Mouse (Mus musculus): ENCODE measurements around the gene Acot11. TPM values are rescaled to one million over a fixed set of nuclear protein-coding genes. Genes with fewer than 3 reads are reported as not detected.
A peak's percentile ranks its signal among the peaks of the same experiment; 100 is the strongest.
"Not testable (repeated sequence)": the region's sequence is repeated elsewhere in the genome, so short reads cannot be mapped to it uniquely, and the experiment has no call there.

The Acot11 gene
- polyA plus RNA-seq, 1 experiment from 2014 or later, result 4.7 TPM

- H3K9ac ChIP-seq; H3K4me2 ChIP-seq; H3K36me3 ChIP-seq (replicated peaks); H3K4me3 ChIP-seq (replicated peaks); H3K27me3 ChIP-seq; ATAC-seq (ENCODE audit: insufficient read depth); H3K9me3 ChIP-seq (replicated peaks); H3K27ac ChIP-seq (replicated peaks); H3K4me1 ChIP-seq (replicated peaks): not testable (repeated sequence)
- WGBS (ENCODE audit: insufficient replicate concordance), result 83% methylated on average over 6 of the region's 6 CpGs
Observed at GRCm38 (mm10) chr4:106775767-106776166, 29.0 kb downstream of the Acot11 start.

- ATAC-seq (ENCODE audit: insufficient read depth), result no peak
- H3K9me3 ChIP-seq (replicated peaks), result no peaks in the 10 kb centered on the region
- no peak overlapping the region for H3K4me2 ChIP-seq
- H3K27ac ChIP-seq (replicated peaks), result no peak overlapping the region
- 0 out of 2 replicates have a peak, but pooled peaks cover 5% of the 10 kb centered on the region for H3K36me3 ChIP-seq (replicated peaks)
- no peaks in the 10 kb centered on the region for H3K27me3 ChIP-seq
- H3K4me3 ChIP-seq (replicated peaks), result no peak overlapping the region
- WGBS (ENCODE audit: insufficient replicate concordance), result 72% methylated on average over 1 of the region's 1 CpGs
- H3K4me1 ChIP-seq (replicated peaks), result no peaks in the 10 kb centered on the region
- H3K9ac ChIP-seq, result no peak overlapping the region
Observed at GRCm38 (mm10) chr4:106772558-106772957, 32.2 kb downstream of the Acot11 start.

GRCm38 (mm10) chr4:106769306-106769705 is 35.5 kb downstream of the Acot11 start:
- no peak overlapping the region for H3K4me2 ChIP-seq
- no peaks in the 10 kb centered on the region for H3K9me3 ChIP-seq (replicated peaks)
- H3K4me3 ChIP-seq (replicated peaks), result no peak overlapping the region
- no peaks in the 10 kb centered on the region for H3K27me3 ChIP-seq
- H3K9ac ChIP-seq, result no peak overlapping the region
- 0 out of 2 replicates have a peak, but pooled peaks cover 5% of the 10 kb centered on the region for H3K36me3 ChIP-seq (replicated peaks)
- H3K4me1 ChIP-seq (replicated peaks), result no peaks in the 10 kb centered on the region
- ATAC-seq (ENCODE audit: insufficient read depth), result no peak
- H3K27ac ChIP-seq (replicated peaks), result no peak overlapping the region
- WGBS (ENCODE audit: insufficient replicate concordance), result 71% methylated on average over 2 of the region's 2 CpGs

- Histone ChIP-seq H3K27me3 (no peaks in the 10 kb centered on the region), H3K27ac (replicated peaks) (no peak overlapping the region), H3K9ac (no peak overlapping the region), H3K9me3 (replicated peaks) (no peaks in the 10 kb centered on the region), H3K4me2 (no peak overlapping the region), H3K4me3 (replicated peaks) (no peak overlapping the region), H3K4me1 (replicated peaks) (no peaks in the 10 kb centered on the region), H3K36me3 (replicated peaks) (peaks cover 4% of the 10 kb centered on the region; the same call in 1 of the 2 replicates)
- WGBS (ENCODE audit: insufficient replicate concordance), result 80% methylated on average over 7 of the region's 7 CpGs
- no peak for ATAC-seq (ENCODE audit: insufficient read depth)
Observed at GRCm38 (mm10) chr4:106764166-106764565, 40.6 kb downstream of the Acot11 start.

- Histone ChIP-seq H3K9ac (no peak overlapping the region), H3K4me1 (replicated peaks) (0 out of 2 replicates have a peak, but pooled peaks cover 4% of the 10 kb centered on the region), H3K9me3 (replicated peaks) (no peaks in the 10 kb centered on the region), H3K27me3 (no peaks in the 10 kb centered on the region), H3K36me3 (replicated peaks) (peaks cover 17% of the 10 kb centered on the region), H3K4me2 (no peak overlapping the region), H3K27ac (replicated peaks) (no peak overlapping the region), H3K4me3 (replicated peaks) (no peak overlapping the region)
- ATAC-seq (ENCODE audit: insufficient read depth), result no peak
- 85% methylated on average over 6 of the region's 6 CpGs for WGBS (ENCODE audit: insufficient replicate concordance)
Observed at GRCm38 (mm10) chr4:106751726-106752125, 53.1 kb downstream of the Acot11 start.

GRCm38 (mm10) chr4:106749699-106750098 is 55.1 kb downstream of the Acot11 start:
- H3K9ac ChIP-seq, result no peak overlapping the region
- H3K4me3 ChIP-seq (replicated peaks), result no peak overlapping the region
- H3K27ac ChIP-seq (replicated peaks), result no peak overlapping the region
- H3K27me3 ChIP-seq, result no peaks in the 10 kb centered on the region
- 0 out of 2 replicates have a peak, but pooled peaks cover 4% of the 10 kb centered on the region for H3K4me1 ChIP-seq (replicated peaks)
- no peaks in the 10 kb centered on the region for H3K9me3 ChIP-seq (replicated peaks)
- ATAC-seq (ENCODE audit: insufficient read depth), result peak; percentile 41
- no peak overlapping the region for H3K4me2 ChIP-seq
- 33% methylated on average over 7 of the region's 7 CpGs for WGBS (ENCODE audit: insufficient replicate concordance)
- peaks cover 14% of the 10 kb centered on the region for H3K36me3 ChIP-seq (replicated peaks)

- no peak overlapping the region for H3K4me2 ChIP-seq
- H3K4me3 ChIP-seq (replicated peaks), result no peak overlapping the region
- peaks cover 10% of the 10 kb centered on the region for H3K36me3 ChIP-seq (replicated peaks)
- H3K27me3 ChIP-seq, result no peaks in the 10 kb centered on the region
- H3K27ac ChIP-seq (replicated peaks), result no peak overlapping the region
- H3K9ac ChIP-seq, result no peak overlapping the region
- H3K4me1 ChIP-seq (replicated peaks), result 0 out of 2 replicates have a peak, but pooled peaks cover 4% of the 10 kb centered on the region
- WGBS (ENCODE audit: insufficient replicate concordance), result 63% methylated on average over 1 of the region's 1 CpGs
- no peaks in the 10 kb centered on the region for H3K9me3 ChIP-seq (replicated peaks)
- ATAC-seq (ENCODE audit: insufficient read depth), result no peak
Observed at GRCm38 (mm10) chr4:106747001-106747580, 57.7 kb downstream of the Acot11 start.

GRCm38 (mm10) chr4:106745862-106746261 is 58.9 kb downstream of the Acot11 start:
- Histone ChIP-seq H3K9me3 (replicated peaks) (no peaks in the 10 kb centered on the region), H3K27ac (replicated peaks) (no peak overlapping the region), H3K36me3 (replicated peaks) (peaks cover 10% of the 10 kb centered on the region), H3K4me1 (replicated peaks) (0 out of 2 replicates have a peak, but pooled peaks cover 4% of the 10 kb centered on the region), H3K9ac (no peak overlapping the region), H3K4me2 (no peak overlapping the region), H3K4me3 (replicated peaks) (no peak overlapping the region), H3K27me3 (no peaks in the 10 kb centered on the region)
- ATAC-seq (ENCODE audit: insufficient read depth), result no peak
- 70% methylated on average over 7 of the region's 7 CpGs for WGBS (ENCODE audit: insufficient replicate concordance)

GRCm38 (mm10) chr4:106737904-106738303 is 66.9 kb downstream of the Acot11 start:
- Histone ChIP-seq H3K9ac (no peak overlapping the region), H3K27ac (replicated peaks) (no peak overlapping the region), H3K9me3 (replicated peaks) (no peaks in the 10 kb centered on the region), H3K4me2 (no peak overlapping the region), H3K27me3 (0 out of 2 replicates have a peak, but pooled peaks cover 4% of the 10 kb centered on the region), H3K36me3 (replicated peaks) (no peaks in the 10 kb centered on the region), H3K4me1 (replicated peaks) (no peaks in the 10 kb centered on the region), H3K4me3 (replicated peaks) (no peak overlapping the region)
- no peak for ATAC-seq (ENCODE audit: insufficient read depth)
- WGBS (ENCODE audit: insufficient replicate concordance), result 65% methylated on average over 3 of the region's 3 CpGs

GRCm38 (mm10) chr4:106736884-106737283 is 67.9 kb downstream of the Acot11 start:
- WGBS (ENCODE audit: insufficient replicate concordance), result 76% methylated on average over 1 of the region's 1 CpGs
- H3K4me1 ChIP-seq (replicated peaks); H3K4me3 ChIP-seq (replicated peaks); H3K9me3 ChIP-seq (replicated peaks); H3K9ac ChIP-seq; H3K4me2 ChIP-seq; H3K27ac ChIP-seq (replicated peaks); H3K27me3 ChIP-seq; ATAC-seq (ENCODE audit: insufficient read depth); H3K36me3 ChIP-seq (replicated peaks): not testable (repeated sequence)

GRCm38 (mm10) chr4:106733636-106734035 is 71.2 kb downstream of the Acot11 start, which contains the start of gene Fam151a:
Gene Fam151a, plus strand, starts transcription at chr4:106733889.
- Histone ChIP-seq H3K4me3 (replicated peaks) (no peak within 1 kb of the TSS), H3K27ac (replicated peaks) (no peak within 1 kb of the TSS), H3K9ac (no peak within 1 kb of the TSS), H3K36me3 (replicated peaks) (no peaks in the 10 kb centered on the region), H3K4me1 (replicated peaks) (no peaks in the 10 kb centered on the region), H3K27me3 (0 out of 2 replicates have a peak, but pooled peaks cover 4% of the 10 kb centered on the region), H3K4me2 (no peak within 1 kb of the TSS), H3K9me3 (replicated peaks) (no peaks in the 10 kb centered on the region)
- WGBS (ENCODE audit: insufficient replicate concordance), result 51% methylated on average over 4 of the region's 4 CpGs
- no peak for ATAC-seq (ENCODE audit: insufficient read depth)

- ATAC-seq (ENCODE audit: insufficient read depth), result no peak
- Histone ChIP-seq H3K4me1 (replicated peaks) (no peaks in the 10 kb centered on the region), H3K9me3 (replicated peaks) (no peaks in the 10 kb centered on the region), H3K9ac (no peak within 1 kb of the TSS), H3K36me3 (replicated peaks) (no peaks in the 10 kb centered on the region), H3K4me2 (no peak within 1 kb of the TSS), H3K27ac (replicated peaks) (no peak within 1 kb of the TSS), H3K4me3 (replicated peaks) (no peak within 1 kb of the TSS), H3K27me3 (no peaks in the 10 kb centered on the region)
- 51% methylated on average over 7 of the region's 7 CpGs for WGBS (ENCODE audit: insufficient replicate concordance)
Observed at GRCm38 (mm10) chr4:106730814-106731213, 74.0 kb downstream of the Acot11 start, which contains the start of gene Mroh7. Gene Mroh7, minus strand, starts transcription at chr4:106730925.

All from liver, embryonic 15.5 days (tissue).